Mouse (Mus musculus): ENCODE results near the gene Vmn1r4.

Gene Vmn1r4

GRCm38 (mm10) chr6:56916279-56916678 is 7.5 kb upstream of the Vmn1r4 start:
- DNase-seq (ENCODE audit: low read depth, low spot score): no peak

DNA sequence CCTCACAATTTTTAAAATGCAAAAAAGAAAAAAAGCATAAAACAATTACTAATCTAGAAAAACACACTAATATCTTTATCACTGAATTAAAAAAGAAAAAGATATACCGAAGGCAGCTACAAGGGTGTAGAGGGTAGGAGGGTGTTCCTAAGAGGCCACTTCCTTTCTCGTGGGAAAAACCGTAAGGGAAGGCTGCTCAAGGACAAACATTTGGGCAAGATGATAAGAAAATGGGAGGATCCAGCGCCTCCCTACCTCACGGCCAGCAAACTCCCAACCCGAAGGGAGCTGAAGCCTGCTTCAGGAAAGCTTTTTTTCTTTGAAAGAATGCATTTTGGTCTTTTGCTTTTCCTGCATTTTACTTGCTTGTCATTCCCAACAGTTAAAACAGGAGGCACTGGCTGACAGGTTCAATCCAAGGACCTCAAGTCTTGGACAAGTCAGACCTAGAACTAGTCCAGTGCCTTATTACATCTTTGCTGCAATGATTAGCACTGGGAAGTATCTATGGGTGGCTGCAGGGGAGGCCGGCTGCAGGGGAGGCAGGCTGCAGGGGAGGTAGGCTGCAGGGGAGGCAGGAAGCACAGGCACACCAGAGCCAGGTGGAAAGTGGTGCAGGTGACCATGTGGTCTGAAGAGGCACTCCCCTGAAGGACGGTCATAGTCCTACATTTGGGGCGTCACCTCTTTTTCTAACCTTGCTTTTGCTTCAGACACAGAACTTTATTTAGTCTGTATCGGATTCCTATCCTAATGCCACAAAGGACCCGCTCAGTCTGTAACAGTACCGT is 6.0 kb upstream of the Vmn1r4 start:
- no peak for DNase-seq (ENCODE audit: low read depth, low spot score)

GRCm38 (mm10) chr6:56919330-56920044 is 4.3 kb upstream of the Vmn1r4 start:
- DNase-seq (ENCODE audit: low read depth, low spot score): no peak

GRCm38 (mm10) chr6:56920222-56921092 is 3.4 kb upstream of the Vmn1r4 start:
- DNase-seq (ENCODE audit: low read depth, low spot score): no peak

DNA sequence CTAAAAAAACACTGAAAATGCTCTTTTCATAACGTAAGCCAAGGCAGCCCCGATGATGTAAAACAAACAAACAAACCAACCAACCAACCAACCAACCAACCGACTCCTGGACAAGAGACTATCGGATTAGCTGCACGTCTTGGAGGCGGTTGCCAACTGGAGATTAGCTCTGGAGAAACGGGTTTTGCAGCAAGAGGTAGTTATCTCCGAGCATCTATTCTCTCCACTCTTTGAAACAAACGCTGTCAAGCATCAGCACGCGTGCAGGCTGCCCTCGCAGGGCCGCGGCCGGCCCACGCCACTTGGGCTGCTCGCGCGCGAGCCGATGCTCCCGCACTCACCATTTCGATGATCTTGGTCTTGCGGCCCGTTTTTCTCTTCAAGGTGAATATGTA is 487 bp upstream of the Vmn1r4 start:
- DNase-seq (ENCODE audit: low read depth, low spot score): no peak

GRCm38 (mm10) chr6:56931648-56932415 is 8.0 kb downstream of the Vmn1r4 start:
- no peak for DNase-seq (ENCODE audit: low read depth, low spot score)

- DNase-seq (ENCODE audit: low read depth, low spot score): no peak
These were observed 8.6 kb downstream of the Vmn1r4 start for GRCm38 (mm10) chr6:56932464-56932863.

DNA sequence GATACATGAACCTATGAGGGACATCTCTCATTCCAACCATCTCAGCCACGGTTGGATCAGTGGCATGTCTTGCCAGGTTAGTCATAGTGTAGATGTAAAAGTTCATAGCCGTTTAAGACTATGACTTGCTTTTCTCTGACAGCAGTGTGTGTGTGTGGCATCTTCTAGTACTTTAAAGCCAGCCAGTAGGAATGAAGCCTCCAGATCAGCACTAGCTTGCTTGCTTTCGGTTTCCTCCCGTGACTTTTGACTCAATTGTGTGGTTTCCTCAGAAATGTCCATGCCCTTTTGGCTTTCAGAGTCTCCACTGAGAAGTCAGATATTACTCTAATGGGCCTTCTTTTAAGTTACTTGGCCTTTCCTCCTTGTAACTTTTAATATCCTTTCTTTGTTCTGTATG is 10.6 kb downstream of the Vmn1r4 start:
- DNase-seq (ENCODE audit: low read depth, low spot score): no peak

- no peak for DNase-seq (ENCODE audit: low read depth, low spot score)
These were observed 32.6 kb downstream of the Vmn1r4 start for GRCm38 (mm10) chr6:56956436-56956835.

- no peak for DNase-seq (ENCODE audit: low read depth, low spot score)
These were observed 46.2 kb downstream of the Vmn1r4 start, which contains the start of gene Vmn1r5 for GRCm38 (mm10) chr6:56969973-56970372. Vmn1r5 (plus strand) TSS chr6:56970273.

GRCm38 (mm10) chr6:56996943-56997342 is 73.1 kb downstream of the Vmn1r4 start, which contains the start of gene Vmn1r6:
Vmn1r6 (plus strand) TSS chr6:56997243.
- DNase-seq (ENCODE audit: low read depth, low spot score): no peak

Data from ZHBTc4 (cell line).